Mouse (Mus musculus) embryonic fibroblast, embryonic 13.5 days (primary cell): ENCODE data around the gene Tanc1. TPM values are rescaled to one million over a fixed set of nuclear protein-coding genes. Genes with fewer than 3 reads are reported as not detected.
A peak's percentile ranks its signal among the peaks of the same experiment; 100 is the strongest.

Source experiments
- H3K27ac ChIP-seq: 2 replicates; pipeline ENCODE4 v1.5.1; 2012; ENCODE audit warnings: low read length, control low read depth, inconsistent platforms; ENCODE audit not compliant: insufficient read depth
- H3K4me1 ChIP-seq: 2 replicates; pipeline ENCODE4 v1.6.1; 2011; ENCODE audit warnings: low read length; ENCODE audit not compliant: control insufficient read depth, insufficient read depth
- H3K4me3 ChIP-seq: 2 replicates; pipeline ENCODE4 v1.5.1; 2011; ENCODE audit warnings: mild to moderate bottlenecking, control low read depth, low read length; ENCODE audit not compliant: insufficient read depth
- CTCF ChIP-seq: IDR thresholded peaks from 2 replicates; pipeline ENCODE4 v1.5.1; 2011; ENCODE audit warnings: mild to moderate bottlenecking, control low read depth, low read length, moderate library complexity, borderline replicate concordance; ENCODE audit not compliant: insufficient read depth
- POLR2A ChIP-seq: IDR thresholded peaks from 2 replicates; pipeline ENCODE4 v1.6.1; 2011; ENCODE audit warnings: low read depth, mild to moderate bottlenecking, control low read depth, low read length, moderate library complexity
- polyA plus RNA-seq: library from polyadenylated mRNA; stranded (reverse); fragments of >200 nt; gene quantifications from 2 replicates; pipeline ENCODE4 v1.2.4, GENCODE M21; 2011; ENCODE audit warnings: low read depth; ENCODE audit not compliant: missing spikeins, insufficient read length

The Tanc1 gene
- polyA plus RNA-seq, 1 experiment = 66.1 TPM

DNA sequence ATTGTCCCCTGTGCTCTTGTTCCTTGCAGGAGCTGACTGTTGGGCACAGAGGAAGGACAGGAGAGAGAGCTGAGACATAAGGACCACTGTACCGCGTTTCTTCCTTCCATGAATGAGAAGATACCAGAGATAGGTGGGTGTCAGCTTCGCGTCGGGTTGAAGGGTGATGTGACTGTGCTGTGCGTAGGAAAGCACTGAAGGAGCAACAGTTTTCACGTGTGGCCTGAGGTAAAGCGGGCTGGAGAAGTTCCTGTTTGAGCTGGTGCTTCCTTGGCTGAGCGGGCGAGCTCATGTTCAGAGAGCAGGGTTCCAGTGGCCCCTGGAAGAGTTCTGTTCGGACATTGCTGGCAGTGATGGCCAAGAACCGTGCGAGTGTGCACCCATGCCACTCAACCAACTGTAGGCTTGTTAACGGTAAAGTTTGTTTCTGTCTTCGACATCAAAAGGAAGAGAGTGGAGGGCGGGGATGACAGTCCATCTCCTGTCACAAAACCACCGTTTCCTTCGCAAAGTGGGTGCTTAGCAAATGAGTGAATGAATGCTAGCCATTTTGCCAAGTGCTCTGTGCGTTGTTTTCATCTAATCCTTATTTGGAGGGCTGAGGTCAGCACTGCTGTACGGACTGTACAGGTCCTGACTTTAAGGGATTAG, 35.0 kb downstream of the Tanc1 start:
- Histone ChIP-seq H3K27ac (no peak overlapping the region), H3K4me1 (peaks cover 16% of the 10 kb centered on the region), H3K4me3 (no peak overlapping the region)
- TF ChIP-seq POLR2A = no peak
- no peak for TF ChIP-seq CTCF

DNA sequence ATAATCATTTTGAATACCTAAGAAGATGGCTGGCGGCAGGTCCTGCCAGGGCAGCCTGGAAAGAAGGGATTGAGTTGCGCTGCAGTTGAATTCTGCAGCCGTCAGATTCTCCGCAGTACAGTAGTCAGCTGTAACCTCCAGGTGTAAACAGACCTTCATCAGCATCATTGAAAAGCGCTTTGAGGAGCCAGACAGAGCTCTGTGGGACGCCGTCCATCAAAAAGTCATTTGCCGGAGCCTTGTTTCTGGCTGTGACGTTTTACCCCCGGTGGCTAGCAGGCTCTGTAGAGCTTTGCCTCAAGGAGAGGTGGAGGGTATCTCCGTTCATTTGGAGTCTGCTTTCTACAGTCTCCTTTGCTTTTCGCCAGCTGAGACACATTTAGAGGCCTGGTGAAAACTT, 36.6 kb downstream of the Tanc1 start:
- Histone ChIP-seq H3K4me1 (peaks cover 16% of the 10 kb centered on the region), H3K27ac (no peak overlapping the region), H3K4me3 (no peak overlapping the region)
- TF ChIP-seq CTCF = no peak
- TF ChIP-seq POLR2A = no peak

DNA sequence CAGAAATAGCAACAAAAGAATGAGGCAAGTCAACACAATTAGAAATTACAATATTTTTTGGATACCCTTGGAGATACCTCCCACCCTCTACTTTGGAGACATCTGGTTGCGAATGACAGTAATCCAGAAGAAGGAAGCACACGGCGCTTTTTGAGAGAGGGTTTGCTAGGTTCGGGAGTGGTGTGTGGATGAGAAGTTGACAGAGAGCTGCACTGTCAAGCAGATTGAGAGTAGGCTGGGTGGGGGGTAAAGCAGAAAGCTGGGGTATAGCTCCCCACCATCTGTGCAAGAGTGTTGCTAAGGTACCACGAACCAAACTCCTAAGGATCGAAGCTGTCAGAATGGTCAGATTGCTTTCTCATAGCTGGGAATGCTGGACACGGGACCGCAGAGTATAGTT, 40.0 kb downstream of the Tanc1 start:
- peaks cover 5% of the 10 kb centered on the region; the same call in 1 of the 2 replicates for H3K4me1 ChIP-seq
- H3K27ac ChIP-seq = no peak overlapping the region
- no peak overlapping the region for H3K4me3 ChIP-seq
- no peak for TF ChIP-seq POLR2A
- no peak for TF ChIP-seq CTCF

DNA sequence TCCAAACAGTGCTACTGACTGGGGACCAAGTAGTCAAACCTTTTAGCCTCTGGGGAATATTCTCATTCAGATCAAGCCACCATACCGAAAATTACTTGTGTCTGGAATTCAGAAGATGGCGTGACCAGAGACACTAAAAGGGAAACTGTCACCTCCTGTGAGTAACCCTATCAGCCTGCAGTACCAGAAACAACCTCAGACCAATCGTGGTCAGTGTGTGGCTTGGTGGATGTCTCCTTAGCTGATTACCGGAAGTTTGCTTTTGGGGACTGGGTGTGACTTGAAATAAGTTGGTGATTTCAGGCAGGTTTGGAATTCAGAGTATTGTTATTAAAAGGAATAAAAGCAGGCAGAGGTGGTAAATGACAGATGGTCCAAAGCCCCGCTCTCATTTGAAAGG, 40.9 kb downstream of the Tanc1 start:
- Histone ChIP-seq H3K27ac (no peak overlapping the region), H3K4me1 (peaks cover 5% of the 10 kb centered on the region; the same call in 1 of the 2 replicates), H3K4me3 (no peak overlapping the region)
- TF ChIP-seq CTCF (no peak), POLR2A (no peak)

DNA sequence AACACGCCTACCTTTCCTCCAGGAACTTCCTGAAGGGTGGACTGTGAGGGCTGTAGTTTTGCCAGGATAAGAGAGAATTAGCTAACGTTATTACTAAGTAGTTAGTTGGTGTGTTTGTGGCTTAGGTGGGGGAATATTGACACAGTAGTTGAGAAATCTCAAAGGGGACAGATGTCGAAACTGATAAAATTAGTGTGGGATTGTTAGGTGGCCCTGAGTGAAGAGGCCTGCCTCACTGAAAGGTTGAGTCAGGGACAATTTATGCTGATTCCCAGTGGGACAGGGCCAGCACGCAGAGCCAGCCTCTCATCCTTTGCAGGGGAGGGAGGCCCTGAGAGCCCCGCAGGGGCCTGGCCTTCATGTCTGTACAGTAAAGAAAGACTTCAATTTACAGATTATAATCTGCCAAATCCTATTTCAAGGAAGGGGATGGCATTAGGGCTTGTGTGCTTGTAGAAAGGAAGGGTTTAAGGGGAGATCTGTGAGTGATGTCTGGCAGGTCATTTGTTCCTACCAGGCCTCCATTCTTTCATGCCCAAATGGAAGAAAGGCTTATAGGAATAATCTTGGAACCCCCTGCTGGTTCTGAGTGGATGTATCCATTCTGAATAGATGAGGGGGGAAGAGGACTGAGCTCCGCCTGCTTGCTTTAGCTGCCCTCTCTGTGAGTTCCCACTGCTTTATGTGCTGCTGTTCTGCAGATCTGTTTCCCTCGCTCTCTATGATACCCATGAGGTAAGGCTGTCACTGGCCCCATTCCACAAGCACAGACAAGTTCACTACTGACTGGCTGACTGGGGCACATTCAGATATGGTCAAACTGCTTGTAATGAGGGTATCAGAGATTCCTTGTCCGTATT, 41.7 kb downstream of the Tanc1 start:
- Histone ChIP-seq H3K27ac (no peak overlapping the region), H3K4me3 (no peak overlapping the region), H3K4me1 (peaks cover 5% of the 10 kb centered on the region; the same call in 1 of the 2 replicates)
- TF ChIP-seq POLR2A = no peak
- no peak for TF ChIP-seq CTCF

DNA sequence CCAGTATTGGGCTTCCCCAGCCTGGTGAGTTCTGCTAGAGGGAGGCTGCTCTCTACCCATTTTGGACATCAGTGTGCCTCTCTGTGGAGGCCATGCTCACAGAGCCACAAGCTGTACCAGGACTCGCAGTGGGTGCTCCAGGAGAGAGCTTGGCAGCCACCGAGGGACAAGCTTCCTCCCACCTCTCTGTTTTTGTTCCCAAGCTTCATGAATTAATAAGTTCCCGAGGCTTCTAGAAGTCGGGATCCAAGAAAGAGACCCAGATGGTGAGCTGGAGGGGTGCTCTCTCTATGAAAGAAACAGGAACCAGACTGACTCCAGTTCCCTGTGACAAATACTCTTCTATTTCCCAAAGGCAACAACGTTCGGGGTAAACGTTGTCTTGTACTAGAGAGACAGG, 43.6 kb downstream of the Tanc1 start:
- H3K4me3 ChIP-seq = no peak overlapping the region
- TF ChIP-seq POLR2A (no peak), CTCF (no peak)
- peaks cover 5% of the 10 kb centered on the region for H3K4me1 ChIP-seq
- no peak overlapping the region for H3K27ac ChIP-seq

DNA sequence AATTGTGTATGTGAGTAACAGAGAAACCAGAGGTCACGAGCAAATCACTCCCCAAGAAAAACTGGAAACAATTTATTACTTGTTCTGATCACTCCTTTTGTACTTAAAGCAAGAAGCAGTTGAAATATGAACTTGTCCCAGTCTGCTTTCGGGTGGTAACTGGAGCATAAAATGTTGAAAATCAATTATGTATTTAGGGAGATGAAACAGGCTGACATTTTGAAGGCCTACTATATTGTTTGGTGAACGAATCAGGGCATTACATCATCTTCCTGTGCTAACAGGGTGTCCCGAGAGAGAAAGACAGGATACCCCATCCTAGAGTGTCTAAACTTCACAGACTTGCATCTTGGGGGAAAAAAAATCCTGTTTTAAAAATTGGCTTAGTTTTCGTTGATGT, 44.8 kb downstream of the Tanc1 start:
- peaks cover 11% of the 10 kb centered on the region for H3K4me1 ChIP-seq
- TF ChIP-seq CTCF = no peak
- no peak for TF ChIP-seq POLR2A
- 0 out of 2 replicates have a peak overlapping the region, but pooled peaks have one; percentile 32 for H3K27ac ChIP-seq
- H3K4me3 ChIP-seq = no peak overlapping the region

DNA sequence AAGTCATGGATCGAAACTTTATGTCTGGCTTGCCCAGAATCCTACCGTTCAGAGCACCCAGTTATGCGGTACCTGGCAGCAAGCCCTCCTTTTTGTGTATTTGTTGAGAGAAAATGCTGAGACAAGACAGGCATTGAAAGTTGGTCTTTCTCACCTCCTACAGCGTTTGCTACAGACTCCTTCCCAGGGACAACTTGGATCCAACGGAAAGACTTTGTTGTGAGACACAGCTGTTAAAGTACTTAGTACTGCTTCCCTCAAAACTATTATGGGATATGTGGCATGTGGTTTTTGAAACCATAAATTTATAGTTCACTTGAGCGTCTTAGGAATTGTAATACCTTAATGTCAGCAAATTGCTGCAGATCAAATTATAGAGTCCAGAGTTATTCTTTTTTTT, 47.8 kb downstream of the Tanc1 start:
- Histone ChIP-seq H3K4me3 (no peak overlapping the region), H3K27ac (no peak overlapping the region), H3K4me1 (peaks cover 11% of the 10 kb centered on the region)
- TF ChIP-seq POLR2A = no peak
- no peak for TF ChIP-seq CTCF

DNA sequence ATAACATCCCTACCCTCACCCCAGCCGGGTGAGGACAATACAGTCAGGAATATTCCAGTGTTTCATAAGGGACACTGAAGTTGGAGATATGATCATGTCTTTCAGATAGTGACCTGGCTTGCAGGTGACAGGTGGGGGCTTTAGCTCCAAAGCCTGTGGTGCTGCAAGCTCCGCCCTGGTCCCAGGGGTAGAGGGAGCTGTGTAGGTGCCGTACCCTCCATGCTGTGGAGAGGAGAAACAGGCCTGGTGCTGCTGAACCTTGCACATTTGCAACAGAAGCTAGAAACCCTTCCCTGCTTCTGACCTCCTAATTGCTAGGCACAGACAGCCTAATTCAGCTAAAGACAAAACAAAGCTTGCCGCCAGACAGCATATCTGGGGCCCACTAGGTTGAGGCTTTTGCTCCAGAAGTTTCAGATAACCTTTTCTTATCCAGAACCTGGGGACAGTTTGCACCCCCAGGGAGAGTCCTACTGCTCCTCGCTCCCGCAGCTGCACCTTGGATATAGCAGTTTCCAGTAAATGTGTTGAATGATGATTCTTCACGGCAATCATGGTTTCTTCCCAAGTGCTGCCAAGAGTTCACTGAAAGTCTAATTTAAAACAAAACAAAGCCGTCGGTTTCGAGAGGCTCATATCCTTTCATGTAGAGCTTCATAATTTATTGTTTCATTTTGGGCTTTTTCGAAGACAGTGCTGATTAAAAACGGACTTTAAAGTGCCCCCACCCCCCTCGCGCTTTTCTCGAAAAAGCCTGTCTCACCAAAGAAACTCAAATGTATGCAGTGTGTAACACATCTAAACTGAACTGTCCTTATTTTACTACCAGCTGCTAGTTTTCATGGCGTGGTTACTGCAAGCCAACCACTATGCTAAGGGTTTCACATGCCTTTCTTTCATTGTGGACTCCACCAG, 49.3 kb downstream of the Tanc1 start:
- Histone ChIP-seq H3K4me1 (peaks cover 16% of the 10 kb centered on the region), H3K27ac (no peak overlapping the region), H3K4me3 (no peak overlapping the region)
- TF ChIP-seq POLR2A (no peak), CTCF (no peak)
